Mouse (Mus musculus) kidney, postnatal 14 days (tissue): ENCODE measurements at regions not wholly inside any gene's neighbourhood (a gene's known extent, or its start where the extent isn't known, plus 50 kb on each side); places are given as distances from the start of the nearest gene placed in this dataset.
A peak's percentile ranks its signal among the peaks of the same experiment; 100 is the strongest.

Experiments used
- DNase-seq: peaks from one replicate; pipeline ENCODE4 v3.0.0; 2022; ENCODE audit warnings: mixed read lengths

DNA sequence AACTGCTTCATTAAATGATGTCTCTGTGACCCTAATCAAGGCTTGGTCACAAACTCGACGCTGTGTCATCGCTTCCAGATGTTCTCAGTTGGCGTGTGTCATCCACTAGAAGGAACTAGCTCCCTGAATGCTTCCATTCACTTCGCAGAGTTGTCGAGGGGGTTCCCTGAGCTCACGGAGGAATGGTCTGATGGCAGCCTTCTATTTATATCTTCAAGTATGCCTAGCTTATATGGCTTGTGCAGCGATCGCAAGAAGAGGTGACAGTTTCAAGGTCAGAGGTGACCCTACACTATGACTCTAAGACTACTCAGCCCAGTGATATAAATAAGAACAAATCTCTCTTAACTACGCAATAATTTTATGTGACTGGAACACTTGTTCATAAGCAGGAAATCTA lies 126.3 kb downstream of the Nr4a2 start:
- DNase-seq: no peak

DNA sequence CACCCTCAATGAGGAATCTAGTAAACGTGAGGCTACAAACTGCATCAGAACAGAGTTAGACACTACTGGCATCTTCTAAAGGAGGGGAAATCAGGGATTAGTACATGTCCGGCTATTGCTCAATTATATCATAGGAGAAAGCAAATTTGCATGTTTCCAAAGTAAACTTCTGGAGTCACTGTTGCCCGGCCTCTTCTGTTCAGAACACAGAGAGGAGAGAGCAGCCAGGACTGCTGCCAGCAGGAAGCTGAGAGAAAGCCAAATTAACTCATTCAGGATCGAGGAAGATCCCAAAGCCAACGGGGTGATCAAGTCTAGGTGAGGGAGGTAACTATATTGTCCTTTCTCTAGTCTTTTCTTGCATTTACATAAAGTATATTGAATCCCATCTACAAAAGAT lies 131.0 kb downstream of the Nr4a2 start:
- DNase-seq: no peak

DNA sequence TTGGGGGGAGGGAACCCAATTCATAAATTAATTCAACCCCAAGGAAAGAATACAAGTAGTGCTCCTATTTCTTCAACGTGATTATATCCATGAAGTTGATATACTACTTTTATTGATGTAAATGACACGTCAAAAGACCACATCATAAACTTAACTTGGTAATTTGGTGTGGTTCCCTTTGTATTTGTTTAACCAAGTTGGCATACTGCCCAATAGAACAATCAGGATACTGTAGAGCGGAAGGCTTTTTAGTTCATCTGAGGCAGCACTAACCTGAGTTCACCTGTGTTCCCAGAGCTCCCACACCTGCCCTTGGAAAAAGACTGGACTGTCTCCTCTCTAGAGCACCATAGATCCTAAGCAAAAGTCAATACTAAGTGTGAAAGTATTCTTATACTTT lies 132.0 kb downstream of the Nr4a2 start:
- DNase-seq: no peak

DNA sequence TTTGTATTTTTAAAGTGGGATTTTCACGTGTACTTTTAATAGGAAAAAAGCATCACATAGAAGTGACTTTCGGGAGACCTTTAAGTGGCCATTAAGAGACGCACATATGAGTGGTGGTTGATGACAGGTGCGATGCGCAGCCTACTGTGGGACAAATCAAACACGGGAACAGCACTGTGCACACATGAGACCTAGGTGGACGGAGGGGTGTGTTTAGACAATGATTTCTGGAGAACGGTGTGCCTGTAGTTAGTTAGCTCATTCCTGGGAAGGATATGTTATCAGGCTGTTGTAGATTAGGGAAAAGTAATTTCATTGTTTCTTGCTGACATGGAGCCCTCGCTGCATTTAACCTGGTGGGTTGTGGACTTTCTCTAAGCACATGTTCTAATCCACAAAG lies 133.0 kb downstream of the Nr4a2 start:
- DNase-seq: no peak

DNA sequence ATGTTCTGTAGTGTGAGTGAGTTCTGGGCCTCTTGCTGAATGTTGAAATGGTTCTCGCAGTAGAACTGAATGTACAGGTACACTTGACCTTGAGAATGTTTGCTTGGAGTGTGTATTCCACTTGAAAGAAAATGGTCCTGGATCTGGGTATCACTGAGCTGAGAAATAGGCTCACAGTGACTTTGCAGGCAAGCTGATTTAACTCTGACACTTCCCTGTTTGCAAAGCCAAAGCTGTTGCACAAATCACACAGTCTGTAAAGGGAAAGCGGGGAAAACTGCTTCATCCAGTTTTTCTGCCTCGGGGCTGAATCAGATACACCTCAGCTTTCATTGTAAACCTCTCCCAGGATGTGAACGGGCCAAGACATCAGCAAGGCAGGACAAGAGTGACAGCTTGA lies 140.6 kb downstream of the Nr4a2 start:
- DNase-seq: no peak

DNA sequence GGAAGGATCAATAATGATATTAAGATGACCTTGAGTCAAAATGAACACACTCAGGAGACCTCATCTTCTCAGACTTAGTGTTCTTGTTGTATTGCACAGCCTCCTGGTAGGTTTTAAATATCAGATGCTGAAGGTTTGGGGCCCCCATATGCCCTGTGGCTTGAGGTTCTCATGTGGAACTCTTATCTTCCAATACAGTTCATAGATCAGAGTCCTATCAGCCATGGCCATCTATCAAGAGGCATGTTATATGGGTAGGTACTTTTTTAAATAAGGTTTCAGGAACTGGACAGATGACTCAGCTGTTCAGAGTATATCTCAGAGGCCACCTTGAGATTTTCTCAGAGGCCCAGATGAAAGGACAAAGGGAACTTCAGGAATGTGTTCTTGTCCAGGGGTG lies 143.2 kb downstream of the Nr4a2 start:
- no peak for DNase-seq

DNA sequence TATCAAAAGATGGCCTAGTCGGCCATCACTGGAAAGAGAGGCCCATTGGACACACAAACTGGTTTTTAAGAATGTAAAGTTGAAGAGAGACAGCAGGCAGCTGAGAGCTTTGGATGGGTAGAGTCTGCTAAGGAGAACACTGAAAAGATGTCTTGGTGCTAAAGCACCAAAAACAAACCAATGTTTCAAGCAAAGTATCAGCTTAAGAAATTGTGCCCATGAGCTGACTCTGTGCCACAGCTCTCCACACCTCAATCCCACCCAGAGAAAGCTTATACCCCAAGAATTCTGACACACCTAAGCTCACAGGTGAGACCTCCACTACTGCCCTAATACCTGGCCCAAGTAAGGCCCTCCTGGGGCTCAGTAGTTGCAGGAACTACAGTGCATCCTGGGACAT lies 148.1 kb downstream of the Nr4a2 start:
- no peak for DNase-seq

DNA sequence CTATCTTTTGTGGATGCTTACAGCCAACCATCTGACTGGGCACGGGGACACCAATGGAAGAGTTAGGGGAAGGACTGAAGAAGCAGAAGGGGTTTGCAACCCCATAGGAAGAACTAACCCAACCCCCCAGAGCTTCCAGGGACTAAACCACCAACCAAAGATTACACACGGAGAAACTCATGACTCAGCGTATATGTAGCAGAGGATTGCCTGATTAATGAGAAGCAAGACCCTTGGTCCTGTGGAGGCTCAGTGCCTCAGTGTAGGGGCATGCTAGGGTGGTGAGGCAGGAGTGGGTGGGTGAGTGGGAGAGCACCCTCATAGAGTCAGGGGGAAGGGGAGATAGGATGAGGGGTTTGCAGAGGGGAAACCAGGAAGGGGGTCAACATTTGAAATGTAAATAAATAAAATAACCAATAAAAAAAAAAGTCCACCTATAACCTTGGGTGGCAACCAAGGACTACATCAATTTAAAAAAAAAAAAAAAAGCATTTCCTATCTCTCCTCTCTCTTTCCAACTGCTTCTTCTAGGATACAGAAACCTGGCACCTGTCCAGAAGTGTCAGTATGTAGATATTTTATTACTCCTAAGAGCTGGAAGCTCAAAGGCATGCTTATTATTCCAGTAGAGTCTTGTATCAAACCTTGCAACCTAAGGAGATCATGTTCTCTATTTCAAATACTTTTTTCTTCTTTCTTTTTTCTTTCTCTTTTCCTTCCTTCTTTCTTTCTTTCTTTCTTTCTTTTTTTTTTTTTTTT lies 159.7 kb downstream of the Nr4a2 start:
- DNase-seq: peak; percentile 2

DNA sequence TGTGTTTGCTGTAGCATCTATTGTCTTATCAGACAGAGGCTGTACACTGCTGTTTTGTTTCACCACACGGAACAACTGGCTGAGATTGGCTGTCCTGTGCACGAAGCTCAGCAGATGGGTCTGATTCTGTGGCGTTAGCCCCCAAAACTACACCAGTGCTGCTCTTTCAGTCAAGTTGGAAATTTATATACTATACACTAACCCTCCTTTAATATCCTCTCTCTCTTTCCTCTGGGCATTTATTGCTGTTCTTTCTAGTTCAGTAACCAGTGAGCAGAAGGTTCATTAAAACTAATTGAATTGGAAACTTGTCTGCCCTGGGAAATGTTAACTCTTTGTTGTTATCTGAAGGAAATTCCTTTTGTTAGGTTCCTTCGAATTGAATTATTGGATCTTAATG lies 164.1 kb downstream of the Nr4a2 start:
- no peak for DNase-seq

DNA sequence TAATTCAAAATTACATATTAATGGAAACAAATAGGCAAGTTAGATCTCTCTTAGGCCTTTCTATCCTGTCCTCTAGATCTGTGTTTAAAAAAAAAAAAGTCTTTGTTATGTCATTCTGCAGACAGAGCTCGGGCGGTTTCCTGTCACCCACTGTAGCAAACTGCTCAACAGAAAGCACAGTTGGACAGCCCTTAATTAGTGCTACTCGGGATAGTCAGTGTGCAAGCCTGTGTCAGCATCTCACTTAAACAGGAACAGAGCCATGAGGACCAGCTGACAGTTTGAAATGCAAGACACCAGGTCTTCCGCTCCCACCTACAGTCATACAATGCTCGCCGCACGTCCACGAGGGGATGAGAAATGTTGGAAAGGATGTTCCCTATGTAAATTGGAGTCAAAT lies 170.5 kb downstream of the Nr4a2 start:
- DNase-seq: no peak

DNA sequence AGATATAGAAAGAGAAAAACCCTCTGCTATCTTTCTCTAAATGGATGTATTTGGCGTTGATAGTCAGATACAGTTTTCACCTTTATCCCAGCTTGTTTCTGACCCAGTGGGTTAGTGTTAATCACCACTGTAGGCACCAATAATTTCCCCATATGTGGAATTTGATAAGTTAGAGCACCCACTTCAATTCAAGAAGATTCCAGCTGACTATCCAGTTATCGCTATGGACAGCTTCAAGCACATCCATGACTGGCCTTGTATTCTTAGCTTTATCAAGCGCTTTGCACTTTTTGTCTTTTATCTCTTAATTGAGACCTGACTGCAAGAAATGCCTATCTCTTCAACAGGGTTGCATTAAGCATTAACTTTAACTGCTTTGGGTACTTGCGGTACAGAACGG lies 211.3 kb downstream of the Nr4a2 start:
- no peak for DNase-seq

DNA sequence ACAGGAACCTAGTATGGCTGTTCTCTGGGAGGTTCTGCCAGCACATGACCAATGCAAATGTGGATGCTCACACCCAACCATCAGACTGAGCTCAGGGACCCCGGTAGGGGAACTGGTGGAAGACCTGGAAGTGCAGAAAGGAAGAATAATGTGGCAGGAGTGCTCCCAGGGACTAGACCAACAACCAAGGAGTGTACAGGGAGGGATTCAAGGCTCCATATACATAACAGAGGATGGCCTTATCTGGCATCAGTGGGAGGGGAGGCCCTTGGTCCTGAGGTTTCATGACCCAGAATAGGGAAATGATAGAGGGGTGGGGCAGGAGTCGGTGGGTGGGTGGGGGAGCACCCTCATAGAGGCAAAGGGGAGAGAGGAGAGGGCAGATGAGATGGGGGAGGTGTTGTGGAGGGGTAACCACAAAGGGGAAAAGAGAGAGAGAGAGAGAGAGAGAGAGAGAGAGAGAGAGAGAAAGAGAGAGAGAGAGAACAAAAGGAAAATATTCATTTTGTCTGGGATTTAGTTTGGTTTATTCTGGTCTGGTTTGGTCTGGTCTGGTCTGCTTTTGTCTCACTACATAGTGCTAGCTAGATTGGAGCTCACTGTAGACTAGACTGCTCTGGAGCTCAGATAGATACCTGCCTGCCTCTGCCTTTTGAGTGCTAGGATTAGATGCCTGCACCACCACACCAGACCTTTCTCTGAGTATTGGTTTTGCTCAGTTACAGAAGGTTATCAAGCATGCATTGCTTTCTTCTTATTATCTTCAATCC lies 214.5 kb downstream of the Nr4a2 start:
- no peak for DNase-seq

DNA sequence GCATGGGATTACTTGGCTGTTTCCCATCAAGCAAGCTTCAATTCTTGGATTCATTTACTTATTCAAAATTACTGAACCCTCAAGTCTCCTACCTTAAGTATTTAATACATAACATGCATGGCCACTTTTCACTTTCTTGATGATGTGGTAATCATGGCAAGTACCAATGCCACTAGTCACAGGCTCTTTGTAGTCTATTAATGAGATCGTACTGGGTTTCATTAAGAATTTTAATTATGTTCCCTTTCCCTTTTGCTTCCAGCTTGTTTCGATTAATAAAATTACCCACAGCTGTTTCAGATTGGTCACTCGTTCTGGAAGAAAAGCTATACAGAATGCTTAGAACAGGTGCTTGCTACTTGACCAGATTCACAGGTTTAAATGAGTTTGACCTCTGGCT lies 238.6 kb downstream of the Nr4a2 start:
- no peak for DNase-seq

DNA sequence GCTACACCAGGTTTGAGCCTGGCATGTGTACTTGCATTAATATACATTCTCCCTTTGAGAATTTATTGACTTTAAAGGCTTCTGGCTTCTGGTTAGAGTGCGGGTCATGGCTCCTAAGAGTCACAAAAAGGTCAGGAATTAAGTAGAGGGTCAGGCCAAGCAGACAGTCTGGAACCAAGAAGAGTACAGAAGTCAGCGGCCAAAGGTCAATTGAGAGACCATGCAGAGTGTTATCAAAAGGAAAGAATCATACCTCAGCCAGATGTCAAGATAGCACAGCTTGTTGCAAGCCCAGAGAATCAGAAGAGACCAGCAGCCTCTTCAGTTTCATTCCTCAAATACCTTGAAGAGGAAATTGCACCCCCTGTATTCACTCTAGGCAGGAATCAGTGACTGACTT lies 263.0 kb downstream of the Nr4a2 start:
- no peak for DNase-seq

DNA sequence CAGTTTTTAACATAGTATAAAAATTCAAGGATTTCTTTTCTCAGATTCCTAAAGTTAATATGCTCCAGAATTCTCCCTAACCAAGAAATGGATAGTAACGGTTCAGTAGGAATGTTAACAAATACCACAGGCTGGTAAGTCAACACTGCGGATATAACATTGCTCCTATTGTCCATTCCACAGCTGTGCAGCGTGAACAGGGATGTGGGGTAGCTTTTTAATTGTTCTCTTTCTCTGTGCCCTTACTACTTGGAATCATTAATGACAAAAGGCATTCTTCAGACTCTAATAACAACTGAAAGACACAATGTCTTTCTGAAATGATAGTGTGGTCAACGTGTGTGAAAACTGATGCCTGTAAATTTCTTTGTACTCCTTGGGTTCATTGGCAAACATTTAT lies 303.3 kb downstream of the Nr4a2 start:
- no peak for DNase-seq

DNA sequence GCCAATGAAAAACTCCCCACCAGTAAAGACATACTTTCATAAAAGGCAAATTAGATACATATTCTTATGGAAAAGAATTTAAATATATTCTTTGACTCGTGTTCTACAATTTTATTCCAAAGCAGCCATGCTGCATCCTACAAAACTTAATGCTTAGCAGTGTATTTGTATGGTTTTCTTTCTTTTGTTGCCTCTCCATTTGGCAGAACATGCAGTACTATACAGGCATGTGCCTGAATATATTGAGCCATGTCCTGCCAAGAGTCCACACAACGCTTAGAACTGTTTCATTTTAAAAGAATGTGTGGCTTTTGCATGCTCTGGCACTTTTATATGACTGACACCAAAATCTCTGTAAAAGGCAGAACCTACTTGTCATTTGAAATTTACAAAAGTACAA lies 339.0 kb downstream of the Nr4a2 start:
- DNase-seq: no peak
